Mouse (Mus musculus): ENCODE data around the gene Klhl7.

Gene Klhl7

GRCm38 (mm10) chr5:24172092-24172491 is 71.7 kb downstream of the Klhl7 start:
- DNase-seq (ENCODE audit: low read depth, low spot score): no peak

GRCm38 (mm10) chr5:24181514-24182295 is 81.3 kb downstream of the Klhl7 start:
- no peak for DNase-seq (ENCODE audit: low read depth, low spot score)

DNA sequence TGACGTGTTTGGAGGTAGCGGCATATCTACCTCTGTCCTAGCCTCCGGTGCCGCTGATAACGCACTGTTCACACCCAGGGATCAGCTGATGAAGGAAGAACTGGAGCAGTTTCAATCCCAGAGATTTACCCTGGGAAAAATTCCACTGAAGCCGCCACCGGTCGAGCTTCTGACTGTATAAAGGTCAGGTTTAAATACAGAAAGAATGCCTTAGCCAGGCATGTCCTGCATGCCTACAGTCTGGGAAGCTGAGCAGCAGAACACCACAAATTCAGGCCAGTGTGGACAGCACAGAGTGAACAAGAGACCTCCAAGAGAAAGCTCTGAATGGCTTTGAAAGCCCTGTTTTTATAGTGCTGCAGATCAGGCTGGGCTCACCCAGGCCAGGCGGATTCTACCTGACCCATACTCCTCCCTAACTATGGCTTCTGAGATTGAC is 81.9 kb downstream of the Klhl7 start:
- DNase-seq (ENCODE audit: low read depth, low spot score): no peak

GRCm38 (mm10) chr5:24183096-24183495 is 82.7 kb downstream of the Klhl7 start:
- DNase-seq (ENCODE audit: low read depth, low spot score): no peak

DNA sequence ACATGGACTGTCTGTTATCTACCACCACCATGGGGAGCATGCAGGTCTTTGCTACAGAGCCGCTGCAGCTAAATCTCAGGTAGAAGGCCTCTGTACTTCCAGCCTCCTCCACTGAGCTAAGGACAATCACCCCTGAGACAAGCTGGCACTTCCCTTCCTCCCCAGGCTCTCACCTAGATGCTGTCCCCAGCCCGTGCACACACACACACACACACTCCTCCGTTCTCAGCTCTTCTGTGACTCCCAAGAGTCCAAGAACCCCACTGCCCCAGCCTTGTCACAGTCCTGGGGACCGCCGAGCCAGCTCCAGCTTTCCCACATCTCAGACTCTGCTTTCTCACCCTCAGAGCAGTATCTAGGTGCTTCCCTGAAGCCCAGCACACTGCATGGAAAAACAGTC is 83.6 kb downstream of the Klhl7 start:
- DNase-seq (ENCODE audit: low read depth, low spot score): no peak

- DNase-seq (ENCODE audit: low read depth, low spot score): no peak
These were observed 88.1 kb downstream of the Klhl7 start for GRCm38 (mm10) chr5:24188476-24188875.

DNA sequence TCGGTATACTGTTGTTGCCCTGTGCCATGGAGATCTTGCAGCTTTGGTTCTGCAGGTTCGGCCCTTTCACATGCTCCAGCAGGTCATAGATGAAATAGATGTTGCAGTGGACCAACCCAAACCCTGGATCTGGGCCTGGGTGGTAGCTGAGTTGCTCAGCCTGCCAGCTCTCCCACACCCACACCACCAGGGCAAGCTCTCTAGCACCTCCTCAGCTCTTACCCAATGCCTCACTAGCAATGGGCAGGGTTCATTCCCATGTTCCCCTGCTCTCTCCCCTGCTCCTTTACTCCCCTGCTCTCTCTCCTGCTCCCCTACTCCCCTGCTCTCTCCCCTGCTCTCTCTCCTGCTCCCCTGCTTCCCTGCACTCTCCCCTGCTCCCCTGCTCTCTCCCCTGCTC is 91.4 kb downstream of the Klhl7 start:
- no peak for DNase-seq (ENCODE audit: low read depth, low spot score)

- no peak for DNase-seq (ENCODE audit: low read depth, low spot score)
These were observed 100.6 kb downstream of the Klhl7 start for GRCm38 (mm10) chr5:24201006-24201405.

- no peak for DNase-seq (ENCODE audit: low read depth, low spot score)
These were observed 102.1 kb downstream of the Klhl7 start for GRCm38 (mm10) chr5:24202492-24202891.

GRCm38 (mm10) chr5:24203266-24203665 is 102.9 kb downstream of the Klhl7 start:
- DNase-seq (ENCODE audit: low read depth, low spot score): no peak

GRCm38 (mm10) chr5:24207965-24208364 is 107.6 kb downstream of the Klhl7 start:
- DNase-seq (ENCODE audit: low read depth, low spot score): no peak

DNA sequence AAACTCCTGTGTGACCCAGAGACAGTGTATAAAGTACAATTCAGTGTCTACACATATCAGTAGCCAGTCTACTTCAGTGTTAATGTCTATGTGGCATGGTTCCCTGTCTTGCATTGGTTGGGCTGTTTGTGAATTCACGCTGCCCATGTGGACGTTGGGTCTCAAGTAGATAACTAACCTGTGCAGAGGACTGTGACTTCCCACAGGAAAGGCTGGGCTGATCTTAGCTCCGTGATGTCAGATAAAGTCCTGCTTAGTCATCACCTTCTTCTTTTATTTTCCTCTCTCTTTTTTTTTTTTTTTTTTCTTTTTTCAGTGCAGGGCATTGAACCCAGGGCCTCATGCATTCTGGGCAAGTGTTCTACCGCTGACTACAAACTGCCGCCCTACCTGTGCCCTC is 108.1 kb downstream of the Klhl7 start:
- DNase-seq (ENCODE audit: low read depth, low spot score): no peak
